Mouse (Mus musculus): ENCODE measurements around the gene Naa16.
"Not testable (repeated sequence)": the region's sequence is repeated elsewhere in the genome, so short reads cannot be mapped to it uniquely, and the experiment has no call there.

- TF ChIP-seq POLR2A (IDR thresholded peaks at IDR 0.05; ENCODE audit: insufficient read length, low read depth); USF1 (IDR thresholded peaks at IDR 0.05; ENCODE audit: low read depth); MYOD1 (IDR thresholded peaks at IDR 0.05; ENCODE audit: control insufficient read depth in 1 of 3, insufficient read length in 2 of 3, low read depth in 2 of 3); TCF12 (IDR thresholded peaks at IDR 0.05; ENCODE audit: insufficient read depth, poor library complexity, severe bottlenecking); E2F4 (IDR thresholded peaks at IDR 0.05; ENCODE audit: insufficient read depth); POLR2AphosphoS2 (IDR thresholded peaks at IDR 0.05; ENCODE audit: insufficient read length, low read depth); TCF3 (IDR thresholded peaks at IDR 0.05; ENCODE audit: insufficient read length, low read depth); MYOG (IDR thresholded peaks at IDR 0.05; ENCODE audit: control insufficient read depth in 1 of 3, insufficient read depth in 1 of 3, insufficient read length in 2 of 3, low read depth in 2 of 3); CEBPB (IDR thresholded peaks at IDR 0.05; ENCODE audit: insufficient read depth, poor library complexity, severe bottlenecking): not testable (repeated sequence)
Measured at GRCm38 (mm10) chr14:79426730-79427365, 36.3 kb upstream of the Naa16 start.

Measured in myocyte (in vitro differentiated cells).